Mouse (Mus musculus) layer of hippocampus, postnatal 25 days (tissue): ENCODE results near the gene Manea. TPM values are rescaled to one million over a fixed set of nuclear protein-coding genes. Genes with fewer than 3 reads are reported as not detected.
A peak's percentile ranks its signal among the peaks of the same experiment; 100 is the strongest.
"Not testable (repeated sequence)": the region's sequence is repeated elsewhere in the genome, so short reads cannot be mapped to it uniquely, and the experiment has no call there.

Source experiments
- DNase-seq, 2 experiments: peaks; one replicate each; pipeline ENCODE4 v3.0.0; 2022; ENCODE audit warnings: mixed read lengths in 2 of 2, low spot score in 1 of 2; ENCODE audit errors: extremely low spot score in 1 of 2
- total RNA-seq, 2 experiments: library from RNA; stranded (reverse); gene quantifications; 2 replicates each; pipeline ENCODE4 v1.2.3; 2021

Manea gene
- 10 to 100 TPM; 28.1 to 28.4 TPM for total RNA-seq

- peak; percentile 69 to 74 for DNase-seq
Measured at GRCm38 (mm10) chr4:26346443-26347106, at the start of gene Manea. TSS of gene Manea (minus strand) at chr4:26346891.

- DNase-seq = peak in 1 of 2 experiments; percentile 17
Measured at GRCm38 (mm10) chr4:26354616-26355015, 7.9 kb upstream of the Manea start.

GRCm38 (mm10) chr4:26353643-26354231 is 7.0 kb upstream of the Manea start:
- DNase-seq = no peak

- no peak for DNase-seq
Measured at GRCm38 (mm10) chr4:26347239-26347638, 548 bp upstream of the Manea start.

GRCm38 (mm10) chr4:26345741-26346442 is 799 bp downstream of the Manea start:
- no peak for DNase-seq

GRCm38 (mm10) chr4:26345080-26345479 is 1.6 kb downstream of the Manea start:
- no peak for DNase-seq

GRCm38 (mm10) chr4:26342346-26342745 is 4.3 kb downstream of the Manea start:
- no peak for DNase-seq

GRCm38 (mm10) chr4:26338604-26339003 is 8.1 kb downstream of the Manea start:
- no peak for DNase-seq

GRCm38 (mm10) chr4:26336563-26336962 is 10.1 kb downstream of the Manea start:
- DNase-seq = no peak

GRCm38 (mm10) chr4:26304731-26305130 is 42.0 kb downstream of the Manea start:
- not testable (repeated sequence) for DNase-seq

- DNase-seq = no peak
Measured at GRCm38 (mm10) chr4:26277112-26277716, 69.5 kb downstream of the Manea start.

GRCm38 (mm10) chr4:26276264-26276663 is 70.4 kb downstream of the Manea start:
- DNase-seq = no peak

- no peak for DNase-seq
Measured at GRCm38 (mm10) chr4:26275769-26276168, 70.9 kb downstream of the Manea start.
